Mouse (Mus musculus) neural tube, embryonic 11.5 days (tissue): Measurements from ENCODE around the gene Psmc3. TPM values are rescaled to one million over a fixed set of nuclear protein-coding genes. Genes with fewer than 3 reads are reported as not detected.

ENCODE experiments used
- ATAC-seq: fragments of 200-750 bp; cut with Nextera tagmentation; 2 replicates; pipeline ENCODE4 v1.8.0; 2017; ENCODE audit warnings: moderate number of reproducible peaks, mild to moderate bottlenecking, moderate TSS enrichment, moderate library complexity; ENCODE audit not compliant: insufficient read depth, low FRiP score, low TSS enrichment
- DNase-seq: peaks from one replicate; pipeline ENCODE4 v3.0.0-alpha.2; 2015; ENCODE audit warnings: low spot score
- H3K27ac ChIP-seq: fragments of 300-500 bp; sonication (generic); 2 replicates; pipeline ENCODE4 v1.5.1; 2014; ENCODE audit warnings: low read depth, mild to moderate bottlenecking, low read length
- H3K27me3 ChIP-seq: fragments of 300-500 bp; sonication (generic); 2 replicates; pipeline ENCODE4 v1.6.1; 2014; ENCODE audit warnings: mild to moderate bottlenecking, low read length, mixed read lengths; ENCODE audit not compliant: control insufficient read depth, insufficient read depth
- H3K36me3 ChIP-seq: fragments of 300-500 bp; sonication (generic); 2 replicates; pipeline ENCODE4 v1.6.1; 2014; ENCODE audit warnings: mild to moderate bottlenecking, low read length, moderate library complexity, mixed read lengths; ENCODE audit not compliant: control insufficient read depth, insufficient read depth
- H3K4me1 ChIP-seq: fragments of 300-500 bp; sonication (generic); 2 replicates; pipeline ENCODE4 v1.6.1; 2014; ENCODE audit warnings: low read length, mixed read lengths; ENCODE audit not compliant: control insufficient read depth, insufficient read depth
- H3K4me2 ChIP-seq: fragments of 300-500 bp; sonication (generic); 2 replicates; pipeline ENCODE4 v1.6.1; 2014; ENCODE audit warnings: low read depth, mild to moderate bottlenecking, moderate library complexity
- H3K4me3 ChIP-seq: fragments of 300-500 bp; sonication (generic); 2 replicates; pipeline ENCODE4 v1.5.1; 2014; ENCODE audit warnings: low read depth, low read length
- H3K9ac ChIP-seq: fragments of 300-500 bp; sonication (generic); 2 replicates; pipeline ENCODE4 v1.6.1; 2014; ENCODE audit warnings: mild to moderate bottlenecking, low read length
- H3K9me3 ChIP-seq: fragments of 300-500 bp; sonication (generic); 2 replicates; pipeline ENCODE4 v1.6.1; 2016; ENCODE audit warnings: low read length; ENCODE audit not compliant: control insufficient read depth
- whole genome bisulfite sequencing: fragments of 180-500 bp; shearing (Covaris S2); extraction: QIAGEN DNeasy Blood & Tissue Kit; methylation state at CpG from one replicate; pipeline ENCODE4 v1.1.7; 2014; 5-methylcytosine and 5-hydroxymethylcytosine counted together
- polyA plus RNA-seq: library from polyadenylated mRNA; unstranded; fragments of >200 nt; fragmentation: Nextera tagmentation; extraction: Ambion mirVana; gene quantifications from 2 replicates; pipeline ENCODE4 v1.2.1, GENCODE M21; 2014

Psmc3 gene
- polyA plus RNA-seq, 1 experiment from 2014 or later, result 387 TPM

DNA sequence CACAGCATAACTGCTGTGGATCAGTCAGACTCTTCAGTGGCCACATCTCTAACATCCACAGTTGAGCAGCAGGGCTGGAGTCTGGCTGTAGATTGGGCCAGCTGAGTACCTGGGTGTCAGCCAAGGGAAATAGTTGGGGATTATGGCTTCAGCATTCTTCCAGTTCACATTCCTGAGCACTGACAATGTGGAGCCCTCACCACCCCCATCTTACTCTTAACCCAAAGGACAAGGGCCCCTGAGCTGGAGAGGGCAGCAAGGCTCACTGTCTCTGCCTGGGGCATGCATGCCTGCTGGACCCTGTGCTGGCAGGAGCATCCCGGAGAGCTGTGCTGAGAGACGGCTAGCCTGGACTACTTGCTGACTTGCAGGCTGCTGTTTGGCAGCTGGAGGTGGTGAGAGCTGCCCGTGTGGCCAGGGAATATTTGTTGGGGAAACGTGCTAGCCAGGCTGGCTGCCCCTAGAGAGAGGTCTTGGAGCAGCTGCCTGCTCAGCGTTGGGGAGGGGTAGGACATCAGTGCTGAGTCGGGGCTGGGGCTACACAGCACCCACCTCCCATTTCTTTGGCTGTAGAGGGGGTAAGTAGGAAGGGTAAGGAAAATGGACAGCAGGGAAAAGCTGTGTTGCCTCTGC lies 8.2 kb downstream of the Psmc3 start:
- no peak for ATAC-seq
- 86% methylated on average over 6 of the region's 6 CpGs for WGBS
- no peak for DNase-seq
- no peak overlapping the region for H3K27ac ChIP-seq
- no peaks in the 10 kb centered on the region for H3K4me1 ChIP-seq
- no peak overlapping the region for H3K9ac ChIP-seq
- no peaks in the 10 kb centered on the region for H3K27me3 ChIP-seq
- H3K9me3 ChIP-seq, result no peaks in the 10 kb centered on the region
- no peak overlapping the region for H3K4me2 ChIP-seq
- no peak overlapping the region for H3K4me3 ChIP-seq
- peaks cover 29% of the 10 kb centered on the region for H3K36me3 ChIP-seq

DNA sequence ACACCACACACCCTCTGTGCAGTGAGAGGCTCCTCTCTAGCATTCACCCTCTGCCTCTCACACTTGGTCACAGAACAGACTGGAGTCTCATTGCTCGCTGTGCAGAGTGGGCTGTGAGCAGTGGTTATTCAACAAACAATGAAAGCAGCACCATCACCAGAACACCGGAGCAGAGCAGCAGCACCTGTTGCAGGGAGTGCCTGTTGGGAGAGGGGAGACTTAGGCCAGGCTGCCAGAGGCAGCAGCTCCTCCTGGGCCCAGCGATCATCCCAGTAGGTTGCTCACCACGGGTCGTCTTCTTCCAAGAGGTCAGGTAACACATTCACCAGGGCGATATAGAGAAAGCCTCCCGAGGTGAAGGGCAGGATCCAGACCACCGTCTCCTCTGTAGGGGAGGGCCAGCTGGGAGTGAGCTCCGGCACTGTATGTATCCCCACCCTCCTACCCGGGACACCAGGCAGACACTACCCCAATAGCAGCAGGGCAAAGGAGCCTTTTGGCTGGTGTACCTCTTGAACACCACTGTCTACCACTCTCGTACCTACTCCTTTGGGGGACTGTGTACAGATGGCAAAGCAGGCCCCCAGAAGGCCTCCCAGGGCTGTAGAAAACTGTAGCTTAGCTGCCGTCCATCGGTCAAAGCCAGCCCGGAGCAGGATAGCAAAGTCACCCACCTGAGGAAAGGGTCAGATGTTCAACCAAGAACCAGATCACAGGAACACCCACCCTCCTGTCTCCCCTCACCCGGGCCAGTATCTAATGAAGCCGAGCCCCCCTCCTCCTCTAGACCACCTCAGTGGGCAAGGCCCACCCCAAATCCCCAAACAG lies 9.2 kb downstream of the Psmc3 start:
- no peak for DNase-seq
- Histone ChIP-seq H3K27me3 (no peaks in the 10 kb centered on the region), H3K36me3 (peaks cover 26% of the 10 kb centered on the region), H3K4me1 (no peaks in the 10 kb centered on the region), H3K9me3 (no peaks in the 10 kb centered on the region), H3K27ac (no peak overlapping the region), H3K4me2 (no peak overlapping the region), H3K4me3 (no peak overlapping the region), H3K9ac (no peak overlapping the region)
- 95% methylated on average over 16 of the region's 16 CpGs for WGBS
- no peak for ATAC-seq

DNA sequence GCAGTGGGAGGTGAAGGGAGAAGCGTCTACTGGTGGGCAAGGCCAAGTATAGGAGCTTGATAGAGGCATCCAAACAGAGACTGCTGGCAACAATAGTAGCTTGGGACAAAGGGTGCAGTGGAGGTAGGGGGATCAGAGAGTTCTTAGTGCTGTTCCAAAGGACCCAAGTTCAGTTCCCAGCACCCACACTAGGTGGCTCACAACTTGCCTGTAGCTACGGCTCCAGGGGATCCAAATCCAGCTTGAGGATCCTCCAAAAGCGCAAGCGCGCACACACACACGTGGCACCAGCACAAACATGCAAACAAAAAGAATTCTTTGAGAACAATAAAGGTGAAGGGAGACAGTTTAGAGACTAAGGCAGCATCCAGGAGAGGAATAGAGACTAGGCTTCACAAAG lies 10.4 kb downstream of the Psmc3 start:
- no peak for ATAC-seq
- H3K27me3 ChIP-seq, result no peaks in the 10 kb centered on the region
- no peak overlapping the region for H3K27ac ChIP-seq
- DNase-seq, result no peak
- H3K9ac ChIP-seq, result no peak overlapping the region
- H3K4me1 ChIP-seq, result peaks cover 6% of the 10 kb centered on the region
- no peak overlapping the region for H3K4me3 ChIP-seq
- peaks cover 19% of the 10 kb centered on the region for H3K36me3 ChIP-seq
- H3K9me3 ChIP-seq, result no peaks in the 10 kb centered on the region
- no peak overlapping the region for H3K4me2 ChIP-seq
- WGBS, result 84% methylated on average over 6 of the region's 6 CpGs

DNA sequence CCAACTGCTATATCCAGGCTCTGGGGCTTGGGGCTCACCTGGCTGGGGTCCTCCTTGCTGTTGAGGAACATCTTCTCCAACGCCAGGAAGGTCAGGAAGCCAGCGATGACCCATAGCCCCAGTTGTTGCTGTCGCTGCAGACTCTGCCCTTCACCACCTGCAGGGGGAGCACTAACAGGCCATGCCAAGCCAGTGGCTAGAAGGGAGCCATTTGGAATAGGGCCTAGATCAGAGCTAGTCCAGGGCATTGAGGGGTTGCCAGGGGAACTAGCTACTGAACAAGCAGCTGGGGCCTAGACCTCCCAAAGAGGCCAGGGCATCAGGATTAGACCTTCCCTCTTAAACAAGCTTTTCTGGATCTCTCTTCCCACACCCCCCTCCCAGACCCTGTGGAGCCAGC lies 11.7 kb downstream of the Psmc3 start:
- Histone ChIP-seq H3K36me3 (peaks cover 19% of the 10 kb centered on the region), H3K27me3 (no peaks in the 10 kb centered on the region), H3K27ac (no peak overlapping the region), H3K9ac (no peak overlapping the region), H3K4me3 (no peak overlapping the region), H3K4me1 (peaks cover 9% of the 10 kb centered on the region), H3K4me2 (no peak overlapping the region), H3K9me3 (no peaks in the 10 kb centered on the region)
- DNase-seq, result no peak
- 57% methylated on average over 3 of the region's 3 CpGs for WGBS
- ATAC-seq, result no peak

DNA sequence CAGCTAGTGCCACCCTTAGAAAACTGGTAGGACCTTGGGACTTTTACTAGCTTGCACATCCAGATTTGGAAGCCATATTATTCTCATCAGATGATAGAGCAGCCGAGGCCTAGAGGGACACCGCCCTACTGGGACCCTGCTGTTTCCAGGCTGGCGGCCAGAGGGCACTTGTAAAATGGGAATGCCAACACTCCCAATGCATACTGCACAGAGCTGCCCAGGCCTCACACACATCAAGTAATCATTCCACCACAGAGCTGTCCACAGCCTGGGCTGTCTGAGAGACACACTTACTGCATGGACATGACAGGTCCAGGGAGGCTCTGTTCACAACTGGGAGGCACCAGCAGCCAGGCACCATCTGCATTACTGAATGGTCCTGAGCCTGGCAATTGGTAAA lies 12.6 kb downstream of the Psmc3 start:
- peaks cover 17% of the 10 kb centered on the region for H3K36me3 ChIP-seq
- H3K4me2 ChIP-seq, result no peak overlapping the region
- no peak for DNase-seq
- H3K4me3 ChIP-seq, result no peak overlapping the region
- 90% methylated on average over 3 of the region's 3 CpGs for WGBS
- H3K4me1 ChIP-seq, result peaks cover 15% of the 10 kb centered on the region
- ATAC-seq, result no peak
- no peak overlapping the region for H3K27ac ChIP-seq
- no peak overlapping the region for H3K9ac ChIP-seq
- H3K27me3 ChIP-seq, result no peaks in the 10 kb centered on the region
- no peaks in the 10 kb centered on the region for H3K9me3 ChIP-seq

DNA sequence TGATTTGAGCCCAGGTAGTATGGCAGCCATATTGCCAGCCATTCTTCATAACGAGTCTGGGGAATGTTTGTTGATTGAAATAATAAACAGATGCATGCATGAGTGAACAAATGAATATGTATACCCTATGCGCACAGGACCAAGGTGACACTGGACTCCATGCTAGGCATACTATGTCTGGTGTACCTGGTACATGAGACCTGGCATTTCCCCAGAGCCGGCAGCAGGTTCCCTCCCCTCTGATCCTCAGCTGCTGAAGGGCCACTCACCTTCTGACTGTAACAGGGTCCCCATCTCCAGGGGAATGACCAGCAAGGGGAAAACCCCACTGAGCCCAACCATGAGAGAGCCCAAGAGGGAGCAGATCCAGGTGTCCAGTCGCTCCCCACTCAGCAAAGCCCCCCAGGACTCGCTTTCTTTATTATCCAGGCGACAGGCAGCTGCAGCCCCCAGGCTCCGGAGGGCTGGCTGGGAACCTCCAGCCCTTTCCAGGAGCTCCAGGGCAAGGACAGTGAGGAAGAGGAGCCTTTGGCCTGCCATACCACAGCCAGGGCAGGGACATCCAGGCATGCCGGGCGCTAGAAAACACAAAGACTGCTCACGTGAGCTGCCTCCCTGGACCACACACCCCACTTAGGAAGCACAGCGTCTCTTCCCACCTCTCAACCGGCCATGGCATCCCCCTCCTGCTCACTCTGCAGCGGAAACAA lies 14.5 kb downstream of the Psmc3 start:
- 59% methylated on average over 13 of the region's 13 CpGs for WGBS
- peaks cover 5% of the 10 kb centered on the region for H3K36me3 ChIP-seq
- H3K27ac ChIP-seq, result no peak overlapping the region
- H3K9me3 ChIP-seq, result no peaks in the 10 kb centered on the region
- peaks cover 15% of the 10 kb centered on the region for H3K4me1 ChIP-seq
- peak overlapping the region; percentile 6; the same call in 1 of the 2 replicates for H3K4me2 ChIP-seq
- ATAC-seq (no peak), DNase-seq (no peak)
- no peak overlapping the region for H3K9ac ChIP-seq
- no peaks in the 10 kb centered on the region for H3K27me3 ChIP-seq
- no peak overlapping the region for H3K4me3 ChIP-seq

DNA sequence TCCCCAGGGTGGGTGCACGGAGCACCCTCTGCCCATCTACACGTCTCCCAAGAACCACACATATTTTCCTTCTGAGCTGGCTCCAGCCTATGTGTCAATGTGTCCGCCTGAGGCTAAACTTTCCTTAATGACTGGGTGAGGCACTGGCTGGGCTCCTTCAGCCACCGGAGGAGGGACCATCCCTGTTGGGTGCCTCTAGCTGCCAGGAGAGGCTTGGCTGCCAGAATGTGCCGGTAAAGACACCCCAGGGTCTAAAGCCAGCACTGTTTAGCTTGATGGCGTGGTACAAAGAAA lies 15.0 kb downstream of the Psmc3 start:
- peaks cover 15% of the 10 kb centered on the region for H3K4me1 ChIP-seq
- H3K9me3 ChIP-seq, result no peaks in the 10 kb centered on the region
- WGBS, result 54% methylated on average over 6 of the region's 6 CpGs
- ATAC-seq, result no peak
- H3K4me3 ChIP-seq, result no peak overlapping the region
- no peak overlapping the region for H3K9ac ChIP-seq
- no peaks in the 10 kb centered on the region for H3K27me3 ChIP-seq
- peaks cover 1% of the 10 kb centered on the region; the same call in 1 of the 2 replicates for H3K36me3 ChIP-seq
- no peak for DNase-seq
- H3K4me2 ChIP-seq, result peak overlapping the region; percentile 85
- H3K27ac ChIP-seq, result no peak overlapping the region

DNA sequence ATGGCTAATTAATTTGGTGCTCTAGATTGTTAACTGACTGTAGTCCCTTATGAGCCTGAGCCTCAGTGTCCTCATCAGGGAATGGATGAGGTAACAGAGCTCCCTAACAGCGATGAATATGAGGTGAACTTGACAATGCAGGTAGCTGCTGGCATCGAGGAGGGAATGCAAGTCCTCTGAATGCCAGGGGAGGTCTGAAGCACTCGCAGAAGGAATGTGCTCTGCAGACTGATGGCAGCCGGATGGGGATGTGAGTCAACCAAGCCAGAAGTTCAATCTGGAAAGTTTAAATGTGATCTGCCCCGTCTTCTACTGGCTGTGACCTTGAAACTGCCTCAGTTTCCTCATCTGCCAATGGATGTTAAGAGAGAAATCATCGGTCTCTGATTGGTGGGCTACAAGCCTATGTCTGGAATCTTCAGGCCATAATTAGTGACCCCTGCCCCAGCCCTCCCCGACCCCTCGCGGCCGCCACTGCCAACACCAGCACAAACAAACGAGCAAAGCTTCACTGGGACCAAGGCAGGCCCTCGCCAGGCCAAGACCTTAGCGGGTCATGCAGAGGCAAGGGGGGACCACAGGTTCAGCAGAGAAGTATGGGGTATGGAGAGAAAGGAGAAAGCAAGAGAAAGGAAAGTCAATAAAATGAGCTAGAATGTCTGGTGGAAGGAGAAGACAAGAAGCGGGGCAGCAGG lies 15.6 kb downstream of the Psmc3 start:
- ATAC-seq, result no peak; the same call in 1 of the 2 replicates
- Histone ChIP-seq H3K36me3 (no peaks in the 10 kb centered on the region), H3K4me3 (peak overlapping the region; percentile 66), H3K9me3 (no peaks in the 10 kb centered on the region), H3K4me2 (peak overlapping the region; percentile 85), H3K4me1 (peaks cover 15% of the 10 kb centered on the region), H3K27ac (peak overlapping the region; percentile 57), H3K9ac (peak overlapping the region; percentile 72), H3K27me3 (no peaks in the 10 kb centered on the region)
- WGBS, result 8% methylated on average over 14 of the region's 14 CpGs
- DNase-seq, result peak; percentile 34
